ENCODE assay signal across 7 mouse cellular contexts in the genomic region with DNA sequence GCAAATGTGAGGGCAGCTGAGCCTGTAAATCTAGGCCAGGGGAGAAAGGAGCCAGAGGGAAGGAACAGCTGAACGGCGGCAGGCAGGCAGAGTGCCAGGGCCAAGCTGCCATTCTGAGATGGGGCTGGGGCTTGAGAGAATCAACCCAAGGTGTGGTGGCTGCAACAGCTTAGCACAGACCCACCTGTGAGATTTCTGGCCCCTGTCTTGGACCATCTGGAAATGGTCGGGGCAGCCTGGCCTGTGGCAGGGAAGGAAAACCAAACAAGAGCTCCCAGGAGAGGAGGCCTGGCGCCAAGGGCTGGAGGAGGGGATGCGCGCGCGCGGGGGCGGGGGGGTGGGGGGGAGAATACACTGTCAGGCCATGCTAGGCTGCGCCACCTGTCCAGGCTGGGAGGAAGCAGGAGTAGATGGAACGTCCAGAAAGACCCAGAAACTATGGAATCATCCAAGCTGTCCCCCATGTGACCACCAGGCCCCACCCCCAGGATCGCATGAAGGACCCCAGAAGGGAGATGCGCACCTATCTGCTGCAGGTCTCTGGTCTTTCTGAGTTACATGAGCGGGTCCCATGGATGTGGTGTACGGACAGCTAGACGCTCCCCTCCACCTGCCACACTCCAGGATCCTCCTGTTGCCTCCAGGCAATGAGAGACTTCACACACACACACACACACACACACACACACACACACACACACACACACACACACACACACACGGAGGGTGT. TPM values are rescaled to one million over a fixed set of nuclear protein-coding genes. Genes with fewer than 3 reads are reported as not detected.
DNase-seq lines count a peak whose midpoint lies in the region; ATAC-seq and TF ChIP-seq lines count a peak whose summit lies in the region.

No protein-coding gene starts in this region.

- no peak for TF ChIP-seq CTCF in cortical plate, adult 2 months (IDR thresholded peaks at IDR 0.05; ENCODE audit: extremely low read depth, insufficient read depth, low read length)

- no peak for TF ChIP-seq POLR2A in cortical plate, adult 2 months (IDR thresholded peaks at IDR 0.05; ENCODE audit: extremely low read depth, insufficient read depth, low read length)

- H3K27me3 ChIP-seq in midbrain, embryonic 14.5 days (ENCODE audit: control insufficient read depth, insufficient read depth, low read length) = peaks cover 17% of the 10 kb centered on the region
- peaks cover 64% of the 10 kb centered on the region for H3K27me3 ChIP-seq in midbrain, embryonic 10.5 days (ENCODE audit: low read depth, poor library complexity, severe bottlenecking)
- H3K27me3 ChIP-seq in hindbrain, embryonic 12.5 days = peaks cover 51% of the 10 kb centered on the region

- H3K27ac ChIP-seq in midbrain, embryonic 14.5 days (replicated peaks; ENCODE audit: low read depth, low read length) = no peak overlapping the region
- no peak overlapping the region for H3K27ac ChIP-seq in midbrain, embryonic 10.5 days (replicated peaks)
- peak overlapping the region; percentile 83 for H3K27ac ChIP-seq in cortical plate, adult 2 months (ENCODE audit: insufficient read depth, low read length)
- H3K27ac ChIP-seq in hindbrain, embryonic 12.5 days = no peak overlapping the region

- H3K4me3 ChIP-seq in midbrain, embryonic 14.5 days (replicated peaks; ENCODE audit: low read depth, low read length) = no peak overlapping the region
- H3K4me3 ChIP-seq in midbrain, embryonic 10.5 days = no peak overlapping the region
- H3K4me3 ChIP-seq in cortical plate, adult 2 months (ENCODE audit: insufficient read depth, low read length) = no peak overlapping the region
- H3K4me3 ChIP-seq in hindbrain, embryonic 12.5 days = no peak overlapping the region

- peak; percentile 50 for DNase-seq in midbrain, embryonic 14.5 days
- no peak for DNase-seq in midbrain, embryonic 10.5 days (ENCODE audit: low spot score)
- DNase-seq in layer of hippocampus, postnatal 14 days (ENCODE audit: low spot score in 2 of 2) = peak; percentile 43 to 68
- DNase-seq in natural killer cell, adult 2 months (ENCODE audit: low spot score in 2 of 2) = no peak

- 0 out of 2 replicates have a peak, but pooled peaks cover 7% of the 10 kb centered on the region for H3K4me1 ChIP-seq in midbrain, embryonic 14.5 days (ENCODE audit: control insufficient read depth, insufficient read depth, low read length)
- H3K4me1 ChIP-seq in midbrain, embryonic 10.5 days = peaks cover 36% of the 10 kb centered on the region
- no peaks in the 10 kb centered on the region; the same call in 1 of the 2 replicates for H3K4me1 ChIP-seq in cortical plate, adult 2 months (ENCODE audit: control insufficient read depth, insufficient read depth, low read length)
- H3K4me1 ChIP-seq in hindbrain, embryonic 12.5 days = peaks cover 19% of the 10 kb centered on the region

- H3K9me3 ChIP-seq in midbrain, embryonic 14.5 days (ENCODE audit: control insufficient read depth, low read length) = no peaks in the 10 kb centered on the region
- H3K9me3 ChIP-seq in midbrain, embryonic 10.5 days (replicated peaks) = no peaks in the 10 kb centered on the region
- H3K9me3 ChIP-seq in hindbrain, embryonic 12.5 days (replicated peaks) = no peaks in the 10 kb centered on the region

- H3K36me3 ChIP-seq in midbrain, embryonic 14.5 days (ENCODE audit: control insufficient read depth, insufficient read depth, low read length) = no peaks in the 10 kb centered on the region
- H3K36me3 ChIP-seq in midbrain, embryonic 10.5 days = no peaks in the 10 kb centered on the region
- no peaks in the 10 kb centered on the region for H3K36me3 ChIP-seq in hindbrain, embryonic 12.5 days

- H3K4me2 ChIP-seq in midbrain, embryonic 14.5 days (ENCODE audit: low read length) = no peak overlapping the region
- H3K4me2 ChIP-seq in hindbrain, embryonic 12.5 days (replicated peaks) = peak overlapping the region; percentile 17; the same call in 1 of the 2 replicates

- no peak for ATAC-seq in midbrain, embryonic 14.5 days (ENCODE audit: low FRiP score, low TSS enrichment)
- ATAC-seq in hindbrain, embryonic 12.5 days (ENCODE audit: low FRiP score) = no peak
- ATAC-seq in inflammation-experienced regulatory T-cells, adult 6 months = no peak

- H3K9ac ChIP-seq in midbrain, embryonic 14.5 days (replicated peaks; ENCODE audit: low read length) = no peak overlapping the region
- H3K9ac ChIP-seq in hindbrain, embryonic 12.5 days = no peak overlapping the region

- 65% methylated on average over 18 of the region's 18 CpGs for WGBS in midbrain, embryonic 14.5 days
- 67% methylated on average over 18 of the region's 18 CpGs for WGBS in midbrain, embryonic 10.5 days
- WGBS in hindbrain, embryonic 12.5 days = 53% methylated on average over 18 of the region's 18 CpGs

RNA-seq across cellular contexts. Expression of a gene that starts 3.0 kb away (rescaled TPM):
- polyA plus RNA-seq in midbrain, embryonic 14.5 days (2014; fragmentation: Nextera tagmentation; extraction: Ambion mirVana) = 4.8 and 7.2 TPM in 2 replicates
- polyA plus RNA-seq in midbrain, embryonic 10.5 days (2016; fragmentation: Nextera tagmentation; extraction: Ambion mirVana) = 13.3 and 13.6 TPM in 2 replicates
- 8.4 and 9.7 TPM in 2 replicates for polyA plus RNA-seq in cortical plate, adult 2 months (2012; rRNA removed)
- 7.1 and 8.7 TPM in 2 replicates for polyA plus RNA-seq in hindbrain, embryonic 12.5 days (2016; fragmentation: Nextera tagmentation; extraction: Ambion mirVana)
- 1 to 10 TPM; 6.8 to 7.5 TPM for total RNA-seq in layer of hippocampus, postnatal 14 days (2021)
- 1 to 10 TPM in 1 of 3 experiments, under 1 TPM in 2; 0.17 to 1.4 (median 0.50) TPM for polyA plus RNA-seq in inflammation-experienced regulatory T-cells, adult 6 months (2017; shearing (Covaris generic))

Comparison
In these comparisons a context has a peak if more than half of its experiments do, and no peak if none do; other contexts are left out.
1. DNase-seq: peak in midbrain, embryonic 14.5 days (single experiment) and layer of hippocampus, postnatal 14 days (2 of 2); none in midbrain, embryonic 10.5 days (single experiment) and natural killer cell, adult 2 months (0 of 2).